Mouse (Mus musculus) embryonic facial prominence, embryonic 13.5 days (tissue): ENCODE measurements at regions not wholly inside any gene's neighbourhood (a gene's known extent, or its start where the extent isn't known, plus 50 kb on each side); places are given as distances from the start of the nearest gene placed in this dataset.

Experiments used
- ATAC-seq: fragments of 200-750 bp; cut with Nextera tagmentation; 2 replicates; pipeline ENCODE4 v1.8.0; 2017; ENCODE audit warnings: low read depth; ENCODE audit not compliant: insufficient number of reproducible peaks, insufficient read depth, low FRiP score, low TSS enrichment
- H3K27ac ChIP-seq: fragments of 300-500 bp; sonication (generic); 2 replicates; pipeline ENCODE4 v1.5.1; 2015; ENCODE audit warnings: moderate library complexity, mild to moderate bottlenecking, inconsistent platforms
- H3K27me3 ChIP-seq: fragments of 300-500 bp; sonication (generic); 2 replicates; pipeline ENCODE4 v1.6.1; 2015; ENCODE audit warnings: mild to moderate bottlenecking, inconsistent platforms
- H3K36me3 ChIP-seq: fragments of 300-500 bp; sonication (generic); 2 replicates; pipeline ENCODE4 v1.6.1; 2015; ENCODE audit warnings: mild to moderate bottlenecking, inconsistent platforms
- H3K4me1 ChIP-seq: fragments of 300-500 bp; sonication (generic); 2 replicates; pipeline ENCODE4 v1.6.1; 2015; ENCODE audit warnings: inconsistent platforms
- H3K4me2 ChIP-seq: fragments of 300-500 bp; sonication (generic); 2 replicates; pipeline ENCODE4 v1.6.1; 2015; ENCODE audit warnings: moderate library complexity, mild to moderate bottlenecking, inconsistent platforms
- H3K4me3 ChIP-seq: fragments of 300-500 bp; sonication (generic); 2 replicates; pipeline ENCODE4 v1.5.1; 2015; ENCODE audit warnings: mild to moderate bottlenecking, inconsistent platforms
- H3K9ac ChIP-seq: fragments of 300-500 bp; sonication (generic); 2 replicates; pipeline ENCODE4 v1.6.1; 2015; ENCODE audit warnings: mild to moderate bottlenecking, inconsistent platforms
- H3K9me3 ChIP-seq: fragments of 300-500 bp; sonication (generic); 2 replicates; pipeline ENCODE4 v1.6.1; 2016; ENCODE audit warnings: inconsistent platforms
- WGBS: fragments of 180-500 bp; shearing (Covaris S2); methylation state at CpG from one replicate; pipeline ENCODE4 v1.1.7; 2015; ENCODE audit warnings: mixed read lengths; 5-methylcytosine and 5-hydroxymethylcytosine counted together

DNA sequence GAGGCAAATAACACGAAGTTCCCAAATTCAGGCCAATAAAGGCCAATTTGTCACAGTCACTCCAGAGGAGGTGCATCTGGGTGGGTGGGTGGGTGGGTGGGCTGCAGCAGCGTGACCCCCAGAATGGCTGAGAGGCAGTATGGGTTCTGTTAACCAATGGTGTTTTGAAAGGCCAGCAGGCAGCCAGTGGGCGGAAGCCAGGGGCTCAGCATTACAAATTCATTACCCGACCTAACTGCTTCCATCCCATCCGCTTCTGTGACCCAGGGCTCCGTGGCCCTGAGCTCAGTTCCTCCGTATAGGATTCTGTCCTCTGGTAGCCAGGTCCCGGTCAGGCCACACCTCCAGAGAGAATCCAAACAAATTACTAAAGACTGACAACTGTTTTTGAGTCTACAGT, 463.5 kb downstream of the Med13l start:
- no peak overlapping the region for H3K9ac ChIP-seq
- peaks cover 27% of the 10 kb centered on the region for H3K27me3 ChIP-seq
- no peaks in the 10 kb centered on the region for H3K9me3 ChIP-seq
- H3K4me3 ChIP-seq = no peak overlapping the region
- peaks cover 29% of the 10 kb centered on the region for H3K4me1 ChIP-seq
- peak overlapping the region; percentile 26; the same call in 1 of the 2 replicates for H3K4me2 ChIP-seq
- 22% methylated on average over 8 of the region's 8 CpGs for WGBS
- H3K27ac ChIP-seq = no peak overlapping the region
- no peaks in the 10 kb centered on the region for H3K36me3 ChIP-seq
- no peak for ATAC-seq

DNA sequence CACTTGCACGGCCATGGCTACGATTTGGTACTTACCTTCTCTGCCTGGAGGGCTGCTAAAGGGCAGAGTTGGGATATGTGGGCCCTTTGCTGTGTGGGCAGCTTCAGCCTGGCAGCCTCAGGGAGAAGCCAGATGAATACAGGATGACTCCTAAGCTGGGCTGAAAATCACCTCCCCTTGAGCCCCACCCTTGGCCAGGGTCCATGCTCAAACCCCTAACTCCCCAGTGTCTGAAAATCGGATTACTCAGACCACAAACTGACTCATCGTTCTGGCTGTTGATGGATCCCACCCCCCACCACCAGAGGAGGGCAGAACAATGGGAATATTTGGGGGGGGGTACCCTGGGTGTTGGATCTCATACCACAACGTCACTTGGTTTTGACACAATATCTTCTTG, 471.6 kb downstream of the Med13l start:
- H3K4me2 ChIP-seq = no peak overlapping the region
- H3K27ac ChIP-seq = no peak overlapping the region
- no peak overlapping the region for H3K4me3 ChIP-seq
- no peaks in the 10 kb centered on the region for H3K36me3 ChIP-seq
- 77% methylated on average over 5 of the region's 5 CpGs for WGBS
- peaks cover 8% of the 10 kb centered on the region for H3K27me3 ChIP-seq
- no peaks in the 10 kb centered on the region for H3K9me3 ChIP-seq
- H3K9ac ChIP-seq = no peak overlapping the region
- H3K4me1 ChIP-seq = peaks cover 27% of the 10 kb centered on the region
- no peak for ATAC-seq

DNA sequence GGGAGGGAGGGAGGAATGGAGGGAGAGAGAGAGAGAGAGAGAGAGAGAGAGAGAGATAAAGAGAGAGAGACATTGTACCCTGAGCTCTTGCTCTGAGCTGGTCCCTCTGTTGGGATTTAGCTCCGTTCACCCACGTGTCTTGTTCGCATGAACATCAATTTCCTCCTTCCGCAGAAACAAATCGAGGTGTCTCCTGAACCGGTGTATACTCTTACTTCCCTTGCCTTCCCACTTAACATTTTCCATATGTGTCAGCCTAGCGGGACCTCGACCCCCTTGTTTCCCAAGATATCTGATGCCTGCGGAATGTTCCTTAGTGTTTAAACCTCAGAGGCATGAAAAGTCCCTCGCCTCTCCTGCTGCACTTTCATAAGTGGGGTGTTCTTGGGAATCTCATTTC, 484.1 kb downstream of the Med13l start:
- Histone ChIP-seq H3K9ac (no peak overlapping the region), H3K4me1 (peaks cover 8% of the 10 kb centered on the region; the same call in 1 of the 2 replicates), H3K27me3 (no peaks in the 10 kb centered on the region), H3K27ac (peak overlapping the region; percentile 13; the same call in 1 of the 2 replicates), H3K9me3 (no peaks in the 10 kb centered on the region), H3K36me3 (no peaks in the 10 kb centered on the region), H3K4me3 (no peak overlapping the region), H3K4me2 (0 out of 2 replicates have a peak overlapping the region, but pooled peaks have one; percentile 2)
- no peak for ATAC-seq
- WGBS = 22% methylated on average over 10 of the region's 10 CpGs

DNA sequence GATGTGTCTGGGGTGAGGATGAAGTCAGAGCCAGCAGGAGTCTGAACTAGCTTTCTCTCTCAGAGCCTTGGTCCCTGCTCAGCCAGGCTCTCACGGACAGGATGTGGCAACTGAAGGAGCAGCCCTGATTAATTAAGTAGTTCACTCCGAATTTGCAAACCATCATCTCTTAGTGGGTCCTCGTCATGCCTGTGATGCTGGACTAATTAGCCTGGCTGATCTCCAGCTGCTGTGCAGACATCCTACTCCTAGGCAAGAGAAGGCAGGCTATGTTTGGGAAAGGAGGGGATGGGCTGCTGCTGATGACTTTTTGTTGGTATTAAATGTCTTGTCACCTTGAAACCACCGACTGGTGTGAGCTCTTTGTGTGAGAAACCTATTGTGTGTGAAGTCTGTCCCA, 487.1 kb downstream of the Med13l start:
- H3K36me3 ChIP-seq = no peaks in the 10 kb centered on the region
- WGBS = 34% methylated on average over 4 of the region's 4 CpGs
- no peak overlapping the region for H3K9ac ChIP-seq
- H3K9me3 ChIP-seq = no peaks in the 10 kb centered on the region
- no peaks in the 10 kb centered on the region for H3K27me3 ChIP-seq
- H3K4me3 ChIP-seq = no peak overlapping the region
- peaks cover 11% of the 10 kb centered on the region; the same call in 1 of the 2 replicates for H3K4me1 ChIP-seq
- no peak overlapping the region for H3K27ac ChIP-seq
- H3K4me2 ChIP-seq = no peak overlapping the region
- no peak for ATAC-seq

DNA sequence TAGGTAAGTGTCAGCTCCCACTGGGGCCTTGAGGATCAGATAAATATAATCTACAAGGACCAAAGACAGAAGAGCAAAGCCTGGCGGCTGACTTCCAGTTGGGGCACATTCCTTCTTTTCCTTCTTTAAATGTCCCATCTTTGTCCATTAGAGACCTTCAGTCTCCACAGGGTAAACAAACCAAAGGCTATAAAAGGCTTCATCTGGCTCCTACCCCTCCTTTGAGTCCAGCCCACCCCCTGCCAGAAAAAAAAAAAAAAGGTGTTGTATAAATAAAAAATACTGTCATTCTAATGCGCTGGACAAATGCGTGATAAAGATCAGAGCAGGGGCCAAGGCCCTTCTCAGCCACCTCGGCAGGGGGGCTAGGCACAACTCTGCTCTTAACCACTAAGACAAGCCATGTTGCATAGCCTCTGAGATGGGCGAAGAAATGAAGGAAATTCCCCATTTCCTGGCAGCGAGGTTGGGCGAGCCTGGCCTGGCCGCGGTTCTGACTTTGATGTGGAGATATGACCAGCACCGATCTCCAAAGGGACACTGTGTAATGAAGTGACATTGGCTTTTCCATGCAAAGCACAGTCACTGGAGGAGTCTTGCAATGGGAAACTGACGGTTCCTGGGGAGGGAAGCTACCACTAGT, 492.0 kb downstream of the Med13l start:
- Histone ChIP-seq H3K27ac (no peak overlapping the region), H3K9me3 (no peaks in the 10 kb centered on the region), H3K4me2 (no peak overlapping the region), H3K4me1 (0 out of 2 replicates have a peak, but pooled peaks cover 2% of the 10 kb centered on the region), H3K4me3 (no peak overlapping the region), H3K9ac (no peak overlapping the region), H3K36me3 (no peaks in the 10 kb centered on the region), H3K27me3 (peaks cover 21% of the 10 kb centered on the region; the same call in 1 of the 2 replicates)
- 58% methylated on average over 11 of the region's 11 CpGs for WGBS
- ATAC-seq = no peak

DNA sequence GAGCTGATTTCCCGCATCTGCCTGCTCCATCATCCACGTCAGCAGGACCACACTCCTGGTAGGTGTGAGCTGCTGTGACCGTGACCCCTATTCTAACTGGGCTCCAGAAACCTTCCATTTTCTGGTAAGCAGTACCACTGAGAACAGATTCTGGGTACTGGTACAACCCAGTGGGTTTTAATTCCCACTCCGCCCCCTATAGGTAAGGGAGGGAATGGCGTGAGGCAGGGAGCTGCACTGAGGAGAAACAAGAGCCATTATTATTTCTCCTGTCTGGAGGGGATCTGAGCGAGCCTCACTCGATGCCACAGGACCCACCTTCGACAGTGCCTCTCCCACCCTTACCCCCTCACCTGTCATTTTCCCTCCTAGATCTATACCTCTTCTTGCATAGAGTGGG, 493.3 kb downstream of the Med13l start:
- H3K4me2 ChIP-seq = no peak overlapping the region
- no peaks in the 10 kb centered on the region for H3K9me3 ChIP-seq
- H3K4me3 ChIP-seq = no peak overlapping the region
- peaks cover 11% of the 10 kb centered on the region for H3K4me1 ChIP-seq
- no peak overlapping the region for H3K27ac ChIP-seq
- WGBS = 93% methylated on average over 8 of the region's 8 CpGs
- peaks cover 21% of the 10 kb centered on the region; the same call in 1 of the 2 replicates for H3K27me3 ChIP-seq
- no peak for ATAC-seq
- no peaks in the 10 kb centered on the region for H3K36me3 ChIP-seq
- H3K9ac ChIP-seq = no peak overlapping the region

DNA sequence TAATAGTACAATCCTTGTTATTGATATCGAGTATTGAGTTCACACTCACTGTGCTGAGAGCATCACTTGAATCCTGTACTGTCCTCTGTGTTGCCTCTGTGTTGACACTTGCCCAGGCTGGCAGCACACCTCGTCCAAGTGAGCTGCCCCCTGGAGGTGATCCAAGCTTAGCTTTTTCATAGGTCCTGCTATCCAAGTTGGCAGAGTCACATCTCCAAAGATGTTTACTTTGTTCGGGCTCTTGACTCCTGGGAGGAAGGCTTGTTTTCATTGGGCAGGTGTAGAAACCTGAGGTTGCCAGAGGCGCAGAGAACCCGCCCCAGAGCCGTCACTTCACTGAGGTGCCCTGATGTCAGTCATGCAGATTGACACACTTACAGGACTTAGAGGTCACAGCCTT, 493.9 kb downstream of the Med13l start:
- no peaks in the 10 kb centered on the region for H3K36me3 ChIP-seq
- H3K4me1 ChIP-seq = peaks cover 15% of the 10 kb centered on the region
- 53% methylated on average over 6 of the region's 6 CpGs for WGBS
- no peaks in the 10 kb centered on the region for H3K9me3 ChIP-seq
- ATAC-seq = no peak
- no peak overlapping the region for H3K27ac ChIP-seq
- H3K4me3 ChIP-seq = no peak overlapping the region
- H3K9ac ChIP-seq = no peak overlapping the region
- H3K27me3 ChIP-seq = peaks cover 21% of the 10 kb centered on the region; the same call in 1 of the 2 replicates
- no peak overlapping the region for H3K4me2 ChIP-seq

DNA sequence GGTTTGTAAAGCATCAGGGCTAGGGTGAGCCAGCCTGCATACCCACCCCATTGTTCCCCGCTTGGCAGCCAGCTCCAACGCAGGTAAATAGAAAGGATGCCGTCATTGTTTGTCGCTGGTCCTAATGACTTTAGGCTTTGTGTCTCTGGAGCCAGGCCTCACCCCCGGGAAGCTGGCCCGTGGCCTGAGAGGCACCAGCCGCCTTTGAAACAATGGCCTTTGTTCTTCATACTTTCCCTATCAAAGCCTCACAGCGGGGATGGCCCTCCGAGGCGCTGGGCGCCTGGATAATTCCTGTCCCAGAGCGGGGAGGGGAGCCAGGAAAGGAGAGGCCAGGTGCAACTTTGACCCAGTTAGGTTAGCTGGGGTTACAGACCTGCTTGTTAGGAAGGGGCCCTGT, 495.0 kb downstream of the Med13l start:
- no peaks in the 10 kb centered on the region for H3K9me3 ChIP-seq
- peaks cover 15% of the 10 kb centered on the region for H3K4me1 ChIP-seq
- peaks cover 21% of the 10 kb centered on the region; the same call in 1 of the 2 replicates for H3K27me3 ChIP-seq
- no peak overlapping the region for H3K4me3 ChIP-seq
- 12% methylated on average over 12 of the region's 12 CpGs for WGBS
- no peak overlapping the region for H3K9ac ChIP-seq
- H3K27ac ChIP-seq = no peak overlapping the region
- no peak overlapping the region for H3K4me2 ChIP-seq
- H3K36me3 ChIP-seq = no peaks in the 10 kb centered on the region
- no peak for ATAC-seq

DNA sequence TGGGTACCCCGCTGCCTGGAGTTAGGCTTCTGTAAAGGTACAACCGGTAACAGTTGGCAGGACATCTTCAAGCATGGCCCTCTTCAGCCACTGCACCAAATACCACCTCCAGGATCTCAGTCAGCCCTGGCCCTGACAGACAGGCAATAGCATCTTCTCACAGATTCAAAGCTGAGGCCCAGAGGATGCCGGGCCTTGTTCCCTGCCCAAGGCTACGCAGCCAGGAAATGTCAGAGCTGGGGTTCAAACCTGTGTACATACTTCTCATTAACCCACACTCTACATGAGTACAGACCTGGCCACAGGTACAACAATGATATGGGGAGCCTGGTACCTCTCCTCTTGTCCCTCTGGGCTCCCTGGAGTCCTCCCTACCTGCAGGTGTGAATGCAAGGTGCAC, 497.3 kb downstream of the Med13l start:
- no peak for ATAC-seq
- Histone ChIP-seq H3K4me1 (peaks cover 21% of the 10 kb centered on the region), H3K27me3 (peaks cover 26% of the 10 kb centered on the region; the same call in 1 of the 2 replicates), H3K4me2 (no peak overlapping the region), H3K4me3 (no peak overlapping the region), H3K36me3 (no peaks in the 10 kb centered on the region), H3K27ac (no peak overlapping the region), H3K9me3 (no peaks in the 10 kb centered on the region), H3K9ac (no peak overlapping the region)
- 75% methylated on average over 4 of the region's 4 CpGs for WGBS

DNA sequence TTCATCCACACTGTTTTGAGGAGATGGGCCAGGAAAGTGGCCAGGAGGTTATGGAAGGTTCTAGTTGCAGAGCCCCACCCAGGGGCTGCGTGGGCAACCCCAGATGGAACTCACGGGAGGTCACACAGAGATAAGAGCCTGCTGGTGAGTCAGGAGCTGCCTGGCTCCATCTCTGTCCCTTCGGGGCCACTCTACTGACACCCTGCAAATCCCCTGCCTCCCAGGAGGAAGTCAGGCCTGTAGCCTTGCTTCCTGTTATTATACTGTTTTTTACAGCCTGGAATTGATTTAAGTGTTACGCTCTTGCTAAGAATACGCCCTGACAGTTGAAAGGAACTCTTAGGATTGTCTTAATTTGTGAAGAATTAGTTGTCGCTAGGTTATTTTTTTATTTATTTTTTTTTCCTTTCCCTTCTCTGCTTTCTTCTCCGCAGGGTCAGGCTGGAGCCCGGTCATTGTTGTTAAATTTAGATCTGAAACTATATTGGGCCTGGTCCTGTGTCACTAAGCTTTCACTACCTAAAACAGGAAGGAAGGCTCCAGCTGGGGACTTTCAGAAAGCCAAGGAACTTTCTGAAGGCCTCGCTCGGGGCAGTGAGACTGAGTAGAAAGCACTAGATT, 497.9 kb downstream of the Med13l start:
- H3K4me3 ChIP-seq = no peak overlapping the region
- no peak overlapping the region for H3K27ac ChIP-seq
- H3K9ac ChIP-seq = no peak overlapping the region
- no peak overlapping the region for H3K4me2 ChIP-seq
- ATAC-seq = no peak
- H3K9me3 ChIP-seq = no peaks in the 10 kb centered on the region
- H3K27me3 ChIP-seq = peaks cover 26% of the 10 kb centered on the region; the same call in 1 of the 2 replicates
- no peaks in the 10 kb centered on the region for H3K36me3 ChIP-seq
- H3K4me1 ChIP-seq = peaks cover 21% of the 10 kb centered on the region
- WGBS = 27% methylated on average over 10 of the region's 10 CpGs

DNA sequence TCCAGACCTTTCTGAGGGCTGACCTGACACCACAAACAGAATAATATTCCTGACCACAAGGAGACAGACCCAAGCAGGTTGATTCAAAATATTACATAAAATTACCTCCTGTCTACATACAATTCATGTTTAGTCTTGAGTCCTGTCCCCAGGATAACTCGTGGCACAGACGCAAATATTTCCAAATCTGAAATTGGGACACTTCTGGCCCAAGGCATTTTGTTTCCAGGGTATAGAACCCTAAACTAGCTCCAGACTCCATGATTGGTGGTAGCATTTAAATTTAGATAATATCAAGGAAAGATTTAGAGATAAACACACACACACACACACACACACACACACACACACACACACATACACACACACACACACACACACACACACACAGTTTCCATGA, 498.7 kb downstream of the Med13l start:
- WGBS = 51% methylated on average over 2 of the region's 2 CpGs
- Histone ChIP-seq H3K4me3 (no peak overlapping the region), H3K9ac (no peak overlapping the region), H3K4me2 (no peak overlapping the region), H3K27ac (no peak overlapping the region), H3K27me3 (0 out of 2 replicates have a peak, but pooled peaks cover 20% of the 10 kb centered on the region), H3K36me3 (no peaks in the 10 kb centered on the region), H3K4me1 (peaks cover 21% of the 10 kb centered on the region), H3K9me3 (no peaks in the 10 kb centered on the region)
- no peak for ATAC-seq

DNA sequence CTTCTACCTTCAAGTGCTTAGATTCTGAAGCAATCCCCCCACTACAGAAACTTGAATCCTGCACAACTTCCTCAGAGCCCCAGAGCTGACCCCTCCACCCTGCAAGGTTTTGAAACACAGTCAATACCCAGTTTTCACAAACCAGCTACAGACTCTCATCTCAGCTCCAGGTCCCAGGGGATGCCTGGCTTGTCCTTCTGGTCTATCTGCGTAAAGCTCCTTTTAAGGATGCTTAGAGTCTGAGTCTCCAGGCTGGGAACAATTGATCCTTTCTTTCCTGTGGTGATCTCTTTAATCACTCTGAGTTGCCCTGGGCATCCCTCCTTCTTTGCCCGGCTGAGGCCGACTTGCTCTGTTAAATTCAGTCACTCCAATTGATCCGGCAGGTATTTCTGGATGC, 500.4 kb downstream of the Med13l start:
- H3K4me1 ChIP-seq = peaks cover 21% of the 10 kb centered on the region
- H3K4me2 ChIP-seq = no peak overlapping the region
- no peak for ATAC-seq
- 23% methylated on average over 4 of the region's 4 CpGs for WGBS
- 0 out of 2 replicates have a peak, but pooled peaks cover 9% of the 10 kb centered on the region for H3K27me3 ChIP-seq
- no peak overlapping the region for H3K9ac ChIP-seq
- H3K36me3 ChIP-seq = no peaks in the 10 kb centered on the region
- no peaks in the 10 kb centered on the region for H3K9me3 ChIP-seq
- H3K27ac ChIP-seq = no peak overlapping the region
- H3K4me3 ChIP-seq = no peak overlapping the region
